Mouse (Mus musculus) myocyte (in vitro differentiated cells): ENCODE measurements around the gene Cym. TPM values are rescaled to one million over a fixed set of nuclear protein-coding genes. Genes with fewer than 3 reads are reported as not detected.

Experiments used
- H3K27me3 ChIP-seq: one replicate; pipeline ENCODE4 v1.6.1; 2011; ENCODE audit not compliant: control insufficient read depth, insufficient read depth, insufficient read length
- H3K36me3 ChIP-seq: one replicate; pipeline ENCODE4 v1.6.1; 2011; ENCODE audit not compliant: control insufficient read depth, insufficient read depth
- H3K4me2 ChIP-seq: one replicate; pipeline ENCODE4 v1.6.1; 2011; ENCODE audit warnings: low read depth, control low read depth
- H3K4me3 ChIP-seq: one replicate; pipeline ENCODE4 v1.5.1; 2011; ENCODE audit warnings: mild to moderate bottlenecking, control low read depth, moderate library complexity
- H3K79me2 ChIP-seq: one replicate; pipeline ENCODE4 v1.6.1; 2011; ENCODE audit not compliant: control insufficient read depth, insufficient read depth
- H3ac ChIP-seq: one replicate; pipeline ENCODE4 v1.6.1; 2011; ENCODE audit not compliant: control insufficient read depth, insufficient read length
- CEBPB ChIP-seq: IDR thresholded peaks from 2 replicates; pipeline ENCODE4 v1.6.1; 2011; ENCODE audit warnings: mild to moderate bottlenecking, moderate library complexity; ENCODE audit not compliant: poor library complexity, insufficient read depth, severe bottlenecking
- E2F4 ChIP-seq: IDR thresholded peaks from one replicate; pipeline ENCODE4 v1.6.1; 2011; ENCODE audit warnings: mild to moderate bottlenecking, control low read depth, moderate library complexity; ENCODE audit not compliant: insufficient read depth
- MAX ChIP-seq: IDR thresholded peaks from one replicate; pipeline ENCODE4 v1.6.1; 2011; ENCODE audit warnings: low read depth, mild to moderate bottlenecking, control low read depth
- MYOD1 ChIP-seq, 3 experiments: IDR thresholded peaks; one replicate each; pipeline ENCODE4 v1.6.1; 2011; ENCODE audit warnings: control low read depth in 2 of 3, low read depth in 2 of 3, mild to moderate bottlenecking in 2 of 3, moderate library complexity in 1 of 3; ENCODE audit not compliant: insufficient read length in 2 of 3, control insufficient read depth in 1 of 3
- MYOG ChIP-seq, 3 experiments: IDR thresholded peaks; one replicate each; pipeline ENCODE4 v1.6.1; 2011; ENCODE audit warnings: control low read depth in 2 of 3, low read depth in 2 of 3, mild to moderate bottlenecking in 2 of 3; ENCODE audit not compliant: insufficient read length in 2 of 3, control insufficient read depth in 1 of 3, insufficient read depth in 1 of 3
- POLR2A ChIP-seq: IDR thresholded peaks from one replicate; pipeline ENCODE4 v1.6.1; 2011; ENCODE audit warnings: low read depth, mild to moderate bottlenecking, control low read depth, moderate library complexity; ENCODE audit not compliant: insufficient read length
- POLR2AphosphoS2 ChIP-seq: IDR thresholded peaks from one replicate; pipeline ENCODE4 v1.6.1; 2011; ENCODE audit warnings: low read depth, control low read depth; ENCODE audit not compliant: insufficient read length
- REST ChIP-seq: IDR thresholded peaks from one replicate; pipeline ENCODE4 v1.6.1; 2011; ENCODE audit warnings: mild to moderate bottlenecking, control low read depth, moderate library complexity; ENCODE audit not compliant: insufficient read depth, insufficient read length
- SRF ChIP-seq: IDR thresholded peaks from one replicate; pipeline ENCODE4 v1.6.1; 2011; ENCODE audit warnings: low read depth; ENCODE audit not compliant: control insufficient read depth, insufficient read length
- TCF12 ChIP-seq: IDR thresholded peaks from one replicate; pipeline ENCODE4 v1.6.1; 2011; ENCODE audit warnings: mild to moderate bottlenecking, control low read depth; ENCODE audit not compliant: poor library complexity, insufficient read depth, severe bottlenecking
- TCF3 ChIP-seq: IDR thresholded peaks from one replicate; pipeline ENCODE4 v1.6.1; 2011; ENCODE audit warnings: low read depth, control low read depth; ENCODE audit not compliant: insufficient read length
- USF1 ChIP-seq: IDR thresholded peaks from one replicate; pipeline ENCODE4 v1.6.1; 2011; ENCODE audit warnings: low read depth, mild to moderate bottlenecking, control low read depth, moderate library complexity
- polyA plus RNA-seq: library from polyadenylated mRNA; unstranded; fragments of >200 nt; fragmentation: generic; extraction: Trizol; gene quantifications from one replicate; pipeline ENCODE4 v1.2.1, GENCODE M21; 2012; ENCODE audit warnings: missing spikeins

Gene Cym
- polyA plus RNA-seq, 1 experiment, result 0.05 TPM

GRCm38 (mm10) chr3:107188226-107188899 lies 33.2 kb downstream of the Cym start:
- H3K36me3 ChIP-seq, result no peaks in the 10 kb centered on the region
- H3K4me3 ChIP-seq, result no peak overlapping the region
- H3ac ChIP-seq, result no peak overlapping the region
- peaks cover 34% of the 10 kb centered on the region for H3K27me3 ChIP-seq
- no peak overlapping the region for H3K4me2 ChIP-seq
- TF ChIP-seq POLR2AphosphoS2 (no peak), POLR2A (no peak), TCF12 (no peak), REST (no peak), MYOG (IDR thresholded peaks at IDR 0.05; ENCODE audit: control insufficient read depth in 1 of 3, insufficient read depth in 1 of 3, insufficient read length in 2 of 3, low read depth in 2 of 3) (no peak), MAX (no peak)
- no peaks in the 10 kb centered on the region for H3K79me2 ChIP-seq

GRCm38 (mm10) chr3:107187022-107187421 lies 34.5 kb downstream of the Cym start:
- Histone ChIP-seq H3K36me3 (no peaks in the 10 kb centered on the region), H3K4me3 (no peak overlapping the region), H3K27me3 (peaks cover 29% of the 10 kb centered on the region), H3ac (no peak overlapping the region), H3K79me2 (no peaks in the 10 kb centered on the region), H3K4me2 (no peak overlapping the region)
- no peak for TF ChIP-seq E2F4
- TF ChIP-seq USF1, result no peak
- no peak for TF ChIP-seq TCF3
- no peak for TF ChIP-seq MYOG (IDR thresholded peaks at IDR 0.05; ENCODE audit: control insufficient read depth in 1 of 3, insufficient read depth in 1 of 3, insufficient read length in 2 of 3, low read depth in 2 of 3)
- TF ChIP-seq POLR2AphosphoS2, result no peak
- TF ChIP-seq TCF12, result no peak
- TF ChIP-seq MYOD1 (IDR thresholded peaks at IDR 0.05; ENCODE audit: control insufficient read depth in 1 of 3, insufficient read length in 2 of 3, low read depth in 2 of 3), result no peak
- TF ChIP-seq REST, result no peak
- TF ChIP-seq CEBPB, result no peak
- TF ChIP-seq POLR2A, result no peak

GRCm38 (mm10) chr3:107185597-107185996 lies 35.9 kb downstream of the Cym start:
- Histone ChIP-seq H3K4me2 (no peak overlapping the region), H3ac (no peak overlapping the region), H3K79me2 (no peaks in the 10 kb centered on the region), H3K27me3 (peaks cover 29% of the 10 kb centered on the region), H3K4me3 (no peak overlapping the region), H3K36me3 (no peaks in the 10 kb centered on the region)
- TF ChIP-seq MYOG (IDR thresholded peaks at IDR 0.05; ENCODE audit: control insufficient read depth in 1 of 3, insufficient read depth in 1 of 3, insufficient read length in 2 of 3, low read depth in 2 of 3) (no peak), SRF (no peak), USF1 (no peak), E2F4 (no peak), TCF12 (no peak), CEBPB (no peak), MYOD1 (IDR thresholded peaks at IDR 0.05; ENCODE audit: control insufficient read depth in 1 of 3, insufficient read length in 2 of 3, low read depth in 2 of 3) (no peak), REST (no peak), POLR2A (no peak), POLR2AphosphoS2 (no peak), MAX (no peak), TCF3 (no peak)

GRCm38 (mm10) chr3:107183178-107183577 lies 38.4 kb downstream of the Cym start:
- Histone ChIP-seq H3K36me3 (no peaks in the 10 kb centered on the region), H3ac (no peak overlapping the region), H3K27me3 (peaks cover 29% of the 10 kb centered on the region), H3K4me2 (no peak overlapping the region), H3K4me3 (no peak overlapping the region), H3K79me2 (no peaks in the 10 kb centered on the region)
- no peak for TF ChIP-seq CEBPB
- no peak for TF ChIP-seq MYOD1 (IDR thresholded peaks at IDR 0.05; ENCODE audit: control insufficient read depth in 1 of 3, insufficient read length in 2 of 3, low read depth in 2 of 3)
- TF ChIP-seq TCF12, result no peak
- no peak for TF ChIP-seq POLR2AphosphoS2
- no peak for TF ChIP-seq SRF
- no peak for TF ChIP-seq MAX
- no peak for TF ChIP-seq USF1
- TF ChIP-seq REST, result no peak
- TF ChIP-seq POLR2A, result no peak
- no peak for TF ChIP-seq TCF3
- no peak for TF ChIP-seq MYOG (IDR thresholded peaks at IDR 0.05; ENCODE audit: control insufficient read depth in 1 of 3, insufficient read depth in 1 of 3, insufficient read length in 2 of 3, low read depth in 2 of 3)
- TF ChIP-seq E2F4, result no peak

GRCm38 (mm10) chr3:107182756-107183155 lies 38.8 kb downstream of the Cym start, which contains the start of gene Kcna10:
TSS of gene Kcna10 (plus strand) at chr3:107183056.
- H3K4me3 ChIP-seq, result no peak within 1 kb of the TSS
- H3ac ChIP-seq, result no peak within 1 kb of the TSS
- H3K27me3 ChIP-seq, result peaks cover 26% of the 10 kb centered on the region
- H3K79me2 ChIP-seq, result no peaks in the 10 kb centered on the region
- TF ChIP-seq POLR2AphosphoS2, result no peak
- no peak for TF ChIP-seq E2F4
- no peaks in the 10 kb centered on the region for H3K36me3 ChIP-seq
- H3K4me2 ChIP-seq, result no peak within 1 kb of the TSS
